Mouse (Mus musculus): ENCODE results near the gene Slc8a1.

The Slc8a1 gene

DNA sequence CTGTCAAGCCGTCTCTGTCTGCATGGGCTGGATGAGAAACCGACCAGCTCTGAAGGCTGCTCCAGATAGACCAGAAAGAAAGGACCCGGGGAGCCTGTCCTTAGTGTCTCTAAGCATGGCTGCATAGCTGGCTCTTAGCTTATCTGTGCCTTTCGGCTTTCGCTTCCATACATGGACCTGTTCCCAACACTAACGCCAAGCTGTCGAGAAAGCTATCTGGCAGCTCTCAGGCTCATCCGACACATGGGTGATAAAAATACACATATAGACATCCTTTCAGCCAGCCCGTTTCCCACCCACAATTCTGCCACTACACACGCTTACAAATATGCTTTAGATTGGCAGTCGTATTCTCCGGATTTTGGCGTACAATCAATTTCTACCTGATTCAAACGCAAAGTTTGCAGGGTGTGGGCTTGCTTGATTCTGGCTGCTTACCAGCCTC is at the start of gene Slc8a1:
Slc8a1 (minus strand) TSS at position 67 of the 445 bp plus-strand sequence.
- no peak for DNase-seq (ENCODE audit: extremely low read depth, insufficient read length, low spot score)

DNA sequence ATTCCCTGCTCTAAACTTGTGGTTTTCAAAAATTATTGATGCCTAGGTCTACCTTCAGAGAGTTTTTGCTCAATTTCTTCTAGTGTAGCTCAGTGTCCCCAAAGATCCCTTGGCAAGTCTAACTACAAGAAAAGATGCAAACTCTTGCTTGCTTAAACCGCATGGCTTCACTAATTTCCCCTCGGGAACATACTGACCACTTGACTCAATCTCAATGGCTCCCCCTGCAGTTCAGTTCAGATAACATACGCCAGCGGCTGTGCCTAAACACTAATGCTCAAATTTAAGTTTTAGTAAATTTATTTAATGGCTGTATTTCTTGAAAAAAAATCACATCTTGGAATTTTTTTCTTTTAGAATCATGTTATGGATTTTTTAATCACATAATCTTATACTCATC is 49.2 kb upstream of the Slc8a1 start:
- no peak for DNase-seq (ENCODE audit: extremely low read depth, insufficient read length, low spot score)

DNA sequence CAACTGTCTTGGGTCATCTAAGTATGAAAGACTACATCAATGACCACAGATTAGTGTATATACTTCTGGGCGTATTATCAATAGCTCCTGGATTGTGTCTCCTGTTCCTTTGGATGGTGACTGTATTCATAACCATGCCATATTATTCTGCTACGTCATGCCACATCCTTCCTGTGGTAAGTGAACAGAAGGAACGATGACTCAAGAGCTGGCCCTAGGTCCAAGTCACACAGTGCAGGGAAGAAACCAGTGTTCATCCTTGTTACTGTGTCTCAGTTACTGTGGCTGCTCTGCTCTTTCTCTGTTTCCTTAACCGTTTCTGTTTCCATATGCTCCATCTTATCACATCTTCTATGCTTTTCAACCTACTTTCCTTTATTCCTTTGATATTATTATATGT is 44.1 kb upstream of the Slc8a1 start:
- DNase-seq (ENCODE audit: extremely low read depth, insufficient read length, low spot score) = peak; percentile 41

DNA sequence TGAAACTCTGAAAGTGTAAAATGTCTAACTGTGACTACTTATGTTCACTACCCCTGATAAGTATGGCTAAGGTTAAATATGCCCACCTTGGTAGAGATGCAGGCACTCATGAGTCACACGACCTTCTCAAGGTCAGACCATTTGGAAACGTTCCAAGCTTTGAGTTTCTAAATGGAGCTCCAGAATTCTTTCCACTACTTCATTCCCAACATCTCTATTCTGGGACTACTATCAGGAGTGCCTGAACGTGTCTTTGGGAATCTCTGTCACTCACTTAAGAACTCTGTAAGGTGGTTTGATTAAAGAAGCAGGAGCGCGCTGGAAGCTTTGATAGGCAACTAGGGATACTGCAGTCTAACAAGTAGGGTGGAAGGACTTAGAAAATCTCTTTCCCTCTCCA is 43.3 kb upstream of the Slc8a1 start:
- no peak for DNase-seq (ENCODE audit: extremely low read depth, insufficient read length, low spot score)

DNA sequence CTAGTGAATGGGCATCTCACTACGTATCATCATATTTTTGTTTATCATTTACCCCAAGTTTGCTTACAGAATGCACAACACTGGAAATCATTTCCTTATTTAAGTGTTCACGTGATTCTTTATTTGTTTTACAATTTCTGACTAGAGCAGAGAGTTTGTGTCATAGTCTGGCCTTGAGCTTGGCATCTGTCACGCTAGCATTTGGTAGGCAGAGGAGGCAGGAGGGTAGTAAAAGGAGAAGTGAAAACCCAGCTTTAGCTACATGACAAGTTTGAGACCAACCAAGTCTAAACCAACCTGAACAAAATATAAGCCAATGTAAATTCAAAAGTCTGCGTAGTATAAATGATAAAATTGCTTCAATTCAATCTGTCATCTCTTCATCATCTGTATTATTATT is 41.7 kb upstream of the Slc8a1 start:
- DNase-seq (ENCODE audit: extremely low read depth, insufficient read length, low spot score) = no peak

DNA sequence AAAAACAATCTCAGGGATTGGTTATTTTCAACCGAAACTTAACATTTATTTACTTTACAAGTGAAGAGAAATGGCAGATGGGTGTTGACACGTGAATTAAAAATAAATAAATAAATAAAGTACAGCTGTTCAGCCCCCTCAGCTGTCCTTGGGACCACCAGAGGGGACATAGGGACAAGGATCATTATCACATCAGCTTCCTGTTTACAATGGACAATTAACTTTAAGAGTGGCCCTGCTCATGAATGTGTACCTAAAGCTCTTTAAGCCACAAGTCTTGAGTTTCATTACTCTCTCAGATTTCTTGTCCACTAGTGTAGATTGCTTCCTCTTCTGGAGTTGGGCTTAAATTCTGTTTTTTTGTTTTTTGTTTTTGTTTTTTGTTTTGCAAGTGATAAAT is 12.5 kb upstream of the Slc8a1 start:
- no peak for DNase-seq (ENCODE audit: extremely low read depth, insufficient read length, low spot score)

DNA sequence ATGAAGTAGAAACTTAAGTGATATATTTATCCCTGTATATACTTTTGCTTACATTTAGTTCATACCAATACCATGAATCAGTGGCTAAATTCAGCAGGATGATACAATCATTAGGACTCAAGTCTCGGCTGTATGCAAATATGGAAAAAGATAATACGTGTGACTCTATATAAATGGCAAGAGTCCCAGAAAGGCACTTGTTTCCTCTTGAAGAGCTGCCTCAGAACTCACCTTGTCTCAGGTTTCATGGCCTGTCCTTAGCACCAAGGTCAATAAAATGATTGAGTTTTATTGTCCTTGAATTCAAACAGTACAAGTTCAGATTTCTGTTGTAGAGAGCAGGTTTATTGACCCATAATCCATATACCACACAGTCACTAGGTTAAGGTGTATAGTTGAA is 4.9 kb upstream of the Slc8a1 start:
- DNase-seq (ENCODE audit: extremely low read depth, insufficient read length, low spot score) = no peak

DNA sequence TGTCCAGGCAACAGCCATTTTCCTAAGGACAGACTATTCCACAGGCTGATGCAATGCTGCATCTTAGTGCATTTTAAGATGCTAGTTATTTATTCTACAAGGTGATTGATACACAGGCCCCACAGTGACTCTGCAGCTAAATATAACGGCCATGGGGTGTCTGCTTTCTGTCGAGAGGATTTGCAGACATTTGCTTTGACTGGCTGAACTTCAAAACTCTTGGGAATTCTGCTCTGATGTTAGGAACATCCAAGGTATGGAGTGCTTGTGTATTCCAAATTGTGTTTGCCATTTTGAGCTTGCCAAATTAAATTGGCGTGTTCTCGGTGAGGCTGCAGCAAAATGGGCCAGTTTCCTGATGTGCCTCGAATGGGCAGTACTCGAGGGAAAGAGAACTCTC is 2.4 kb upstream of the Slc8a1 start:
- no peak for DNase-seq (ENCODE audit: extremely low read depth, insufficient read length, low spot score)

DNA sequence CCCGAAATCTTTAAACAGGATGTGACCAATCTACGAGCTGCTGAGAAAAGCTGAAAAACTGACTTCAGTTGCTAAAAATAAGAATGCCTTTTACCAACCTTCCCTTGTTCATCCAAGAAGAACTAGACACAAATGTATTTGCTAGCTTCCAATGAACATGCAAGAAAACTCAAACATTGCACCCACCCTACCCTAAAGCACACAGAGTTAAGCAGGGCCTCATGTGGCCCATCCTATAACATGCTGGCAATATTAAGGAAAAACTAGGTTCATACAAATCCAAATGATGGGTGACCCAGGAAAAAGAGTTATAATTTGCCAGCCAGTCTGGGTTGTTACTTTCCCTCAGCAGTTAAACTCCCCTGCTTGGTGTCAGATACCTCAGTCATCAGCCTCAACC is 398 bp downstream of the Slc8a1 start:
- DNase-seq (ENCODE audit: extremely low read depth, insufficient read length, low spot score) = no peak

DNA sequence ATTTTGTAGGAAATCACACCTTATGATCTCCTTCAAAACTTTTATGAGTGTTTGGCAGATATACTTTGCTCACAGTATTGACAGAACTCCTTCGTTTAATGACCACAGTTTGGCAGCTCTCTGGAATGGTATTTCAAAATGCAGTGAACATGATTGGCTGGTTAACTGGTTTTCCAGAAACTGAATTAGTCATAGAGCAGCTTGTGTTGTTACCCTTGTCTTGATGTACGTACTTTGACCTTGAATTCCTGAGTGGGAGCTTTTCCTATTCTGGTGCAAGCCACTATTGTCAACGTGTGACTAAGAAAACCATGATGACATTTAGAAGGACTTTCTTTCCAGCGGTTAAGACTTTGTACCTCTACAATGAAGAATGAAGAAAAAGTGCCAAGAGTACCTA is 868 bp downstream of the Slc8a1 start:
- DNase-seq (ENCODE audit: extremely low read depth, insufficient read length, low spot score) = no peak

DNA sequence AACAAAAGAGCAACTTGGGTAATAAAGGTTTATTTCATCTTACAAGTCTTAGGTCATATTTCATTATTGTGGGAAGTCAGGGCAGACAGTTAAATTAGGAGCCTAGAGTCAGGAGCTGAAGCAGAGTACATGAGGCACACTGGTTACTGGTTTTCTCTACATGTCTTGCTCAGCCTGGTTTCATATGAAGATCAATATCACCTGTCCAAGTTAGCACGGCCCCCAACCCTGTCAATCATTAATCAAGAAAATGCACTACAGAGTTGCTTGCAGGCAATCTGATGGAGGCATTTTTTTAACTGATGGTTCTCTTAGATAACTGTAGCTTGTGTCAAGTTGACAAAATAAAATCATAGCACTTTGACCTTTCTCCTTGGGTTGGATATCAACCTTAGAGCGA is 2.6 kb downstream of the Slc8a1 start:
- DNase-seq (ENCODE audit: extremely low read depth, insufficient read length, low spot score) = no peak

DNA sequence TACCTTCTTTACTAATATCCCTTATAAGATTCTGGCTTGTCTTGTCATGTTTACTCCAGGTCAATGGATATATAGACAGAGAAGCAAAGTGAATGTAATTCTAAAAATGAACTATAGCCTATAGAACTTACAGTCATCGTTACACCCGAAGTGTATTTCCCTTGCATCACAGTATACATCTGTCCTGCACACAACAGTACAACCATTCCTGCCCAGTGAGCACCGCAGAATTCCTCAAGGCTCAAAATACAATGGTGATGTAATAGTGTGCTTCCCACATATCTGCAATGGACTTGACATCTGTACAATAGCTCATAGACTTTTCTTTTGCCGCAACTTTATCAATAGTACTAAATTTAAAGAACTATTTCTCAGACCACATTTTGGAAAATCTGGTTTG is 8.3 kb downstream of the Slc8a1 start:
- DNase-seq (ENCODE audit: extremely low read depth, insufficient read length, low spot score) = no peak

DNA sequence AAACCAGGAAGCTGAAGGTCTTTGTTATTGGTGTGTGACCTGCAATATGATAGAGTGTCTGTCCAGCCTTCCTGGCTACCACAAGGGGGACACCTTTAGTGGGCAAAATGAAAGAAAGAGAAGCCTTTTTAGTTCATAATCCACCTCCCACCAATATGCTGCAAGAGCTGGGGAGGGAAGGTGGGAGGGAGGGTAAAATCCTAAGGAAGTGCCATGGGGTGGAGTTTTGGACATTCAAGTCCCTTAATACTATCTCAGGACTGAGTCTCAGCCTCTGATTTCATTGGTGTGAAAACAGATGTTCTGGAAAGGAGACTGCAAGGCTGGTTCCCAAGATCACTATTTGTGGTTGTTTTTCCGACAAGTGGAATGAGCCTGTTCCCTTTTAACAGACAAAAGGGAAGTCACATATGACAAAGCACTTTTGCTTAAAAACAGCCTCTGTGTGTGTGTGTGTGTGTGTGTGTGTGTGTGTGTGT is 25.9 kb downstream of the Slc8a1 start:
- DNase-seq (ENCODE audit: extremely low read depth, insufficient read length, low spot score) = no peak

DNA sequence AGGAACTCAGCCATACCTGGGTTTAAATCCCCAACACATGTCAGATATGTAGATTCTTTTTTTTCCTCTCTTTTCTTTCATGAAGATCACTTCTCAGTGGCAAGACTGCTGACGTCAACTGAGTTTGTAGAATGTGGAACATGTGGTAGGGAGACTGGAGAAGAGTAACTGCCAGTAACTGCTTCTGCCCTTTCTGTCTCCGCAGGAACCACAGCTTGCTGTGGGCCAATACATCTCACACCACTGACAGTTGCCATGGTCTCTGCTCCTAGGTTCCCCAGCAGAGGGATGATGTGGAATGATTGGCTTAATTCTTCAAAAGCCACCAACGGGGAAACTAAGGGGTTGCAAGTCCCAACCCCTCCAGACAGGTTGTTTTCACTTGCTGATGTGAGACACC is 33.4 kb downstream of the Slc8a1 start:
- DNase-seq (ENCODE audit: extremely low read depth, insufficient read length, low spot score) = no peak

DNA sequence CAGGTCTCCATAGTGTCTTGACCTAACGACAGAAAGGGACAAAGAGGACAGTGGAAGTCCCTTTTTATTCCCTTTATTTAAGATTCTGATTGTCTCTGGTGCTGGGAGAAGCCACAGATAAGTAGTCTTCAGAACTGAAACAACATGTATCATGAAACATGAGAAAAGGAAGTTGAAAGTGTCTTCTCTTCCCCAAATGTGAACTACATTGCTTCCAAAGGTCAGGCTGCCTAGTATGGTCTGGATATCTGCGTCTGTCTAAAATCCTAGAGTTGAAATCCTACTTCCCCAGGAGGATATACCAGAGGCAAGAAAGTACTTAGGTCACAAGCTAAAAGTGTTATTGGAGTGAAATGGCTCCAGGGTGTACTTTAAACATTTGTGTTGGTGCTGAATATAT is 34.9 kb downstream of the Slc8a1 start:
- DNase-seq (ENCODE audit: extremely low read depth, insufficient read length, low spot score) = no peak

DNA sequence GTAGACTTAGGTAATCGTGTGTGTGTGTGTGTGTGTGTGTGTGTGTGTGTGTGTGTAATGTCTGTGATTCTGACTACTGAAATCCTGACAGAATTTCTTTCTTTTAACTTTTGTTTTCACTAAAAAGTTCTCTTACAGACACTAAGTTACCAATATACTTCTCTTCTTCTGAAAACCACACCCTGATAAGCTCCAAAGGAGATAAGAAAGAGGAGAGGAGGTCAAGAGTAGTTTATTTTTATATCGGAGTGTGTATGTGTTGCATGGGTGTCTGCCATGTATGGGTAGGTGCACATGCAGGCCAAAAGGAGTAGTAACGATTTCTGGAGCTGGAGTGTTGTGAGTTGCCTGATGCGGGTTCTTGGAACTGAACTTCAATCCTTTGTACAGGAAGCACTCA is 36.5 kb downstream of the Slc8a1 start:
- DNase-seq (ENCODE audit: extremely low read depth, insufficient read length, low spot score) = no peak

DNA sequence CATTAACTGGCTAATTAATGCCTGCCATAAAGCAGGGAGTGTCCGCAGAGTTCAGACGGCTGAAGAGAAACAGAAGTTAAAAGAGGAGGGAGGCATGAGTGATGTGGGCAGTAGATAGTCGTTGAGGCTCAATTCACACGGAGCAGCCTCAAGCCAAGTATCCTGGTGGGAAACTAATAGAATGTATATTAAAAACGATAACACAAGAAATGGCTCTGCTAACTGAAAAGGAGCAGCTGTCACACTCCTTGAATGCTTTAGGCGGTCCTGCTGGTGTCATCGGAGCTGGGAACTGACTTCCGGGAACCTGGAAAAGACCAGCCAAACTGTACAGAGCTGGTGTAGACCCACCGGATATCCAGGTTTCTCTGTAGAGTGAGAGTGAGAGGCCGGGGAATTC is 39.4 kb downstream of the Slc8a1 start:
- no peak for DNase-seq (ENCODE audit: extremely low read depth, insufficient read length, low spot score)

DNA sequence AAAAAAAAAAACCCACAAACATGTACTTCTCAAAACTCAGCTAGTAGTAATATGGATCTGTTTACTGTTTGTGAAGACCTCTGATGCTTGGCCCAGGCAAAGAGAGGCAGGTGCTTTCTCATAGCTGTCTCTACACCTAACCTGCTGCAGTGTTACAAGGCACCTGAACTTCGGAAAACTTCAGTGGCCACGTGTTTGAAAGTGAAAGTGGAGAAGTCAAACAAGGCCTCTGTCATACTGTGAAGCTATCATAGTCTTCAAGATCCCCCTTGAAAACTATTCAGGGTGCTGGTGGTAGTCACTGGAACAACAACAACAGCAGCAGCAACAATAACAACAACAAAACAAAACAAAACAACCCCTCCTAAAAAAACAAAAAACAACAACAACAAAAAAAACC is 40.5 kb downstream of the Slc8a1 start:
- no peak for DNase-seq (ENCODE audit: extremely low read depth, insufficient read length, low spot score)

DNA sequence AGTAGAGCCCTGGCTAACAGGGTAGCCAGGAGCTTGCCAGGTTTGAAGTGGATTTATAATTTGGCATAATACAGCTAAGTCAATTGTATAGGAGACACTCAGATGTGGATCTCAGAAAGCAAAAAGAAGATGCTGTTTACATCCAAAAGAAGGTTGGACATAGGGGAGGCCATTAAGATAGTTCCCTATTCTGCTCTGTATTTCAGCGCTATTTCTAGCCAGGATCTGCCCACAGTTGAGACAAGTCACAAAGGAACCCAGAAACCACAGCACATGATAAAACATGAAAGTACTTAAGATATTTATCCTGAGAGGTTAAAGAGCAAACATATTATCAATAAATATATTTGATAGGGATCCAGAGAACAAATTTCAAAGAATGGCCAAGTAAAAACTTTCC is 43.2 kb downstream of the Slc8a1 start:
- no peak for DNase-seq (ENCODE audit: extremely low read depth, insufficient read length, low spot score)

DNA sequence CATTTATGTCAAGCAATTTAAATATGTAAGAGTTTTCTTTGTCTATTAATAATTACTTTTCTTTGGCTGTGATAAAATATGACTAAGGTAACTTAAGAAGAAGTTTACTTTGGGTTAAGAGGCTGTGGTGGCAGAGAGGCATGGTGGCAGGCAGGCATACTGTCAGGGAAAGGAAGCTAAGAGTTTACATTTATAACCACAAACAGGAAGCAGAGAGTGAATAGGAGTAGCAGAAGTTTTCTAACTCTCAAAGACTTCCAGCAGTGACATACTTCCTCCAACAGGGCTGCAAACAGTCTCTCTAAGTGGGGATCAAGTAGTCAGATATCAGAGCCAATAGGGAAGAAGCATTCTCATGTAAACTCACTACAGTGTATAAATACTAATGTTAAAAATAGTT is 58.6 kb downstream of the Slc8a1 start:
- no peak for DNase-seq (ENCODE audit: extremely low read depth, insufficient read length, low spot score)

DNA sequence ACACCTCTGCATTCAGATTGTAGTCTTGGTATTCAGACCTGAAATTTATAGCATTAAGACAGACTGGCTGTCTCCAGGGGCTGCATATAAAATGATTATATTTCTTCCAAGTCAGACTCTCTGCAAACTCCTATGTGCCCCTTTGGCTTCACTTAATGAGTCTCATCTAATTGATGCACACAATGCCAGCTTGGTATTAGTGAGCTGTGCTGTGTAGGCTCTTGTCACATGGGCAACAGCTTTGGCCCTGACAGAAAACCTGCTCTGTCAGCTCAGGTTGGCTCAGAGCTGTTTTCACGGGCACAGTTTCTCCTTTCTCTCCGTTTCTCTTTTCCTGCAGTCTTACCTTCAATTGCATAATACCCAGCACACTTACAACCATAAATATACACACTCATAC is 60.7 kb downstream of the Slc8a1 start:
- DNase-seq (ENCODE audit: extremely low read depth, insufficient read length, low spot score) = no peak

DNA sequence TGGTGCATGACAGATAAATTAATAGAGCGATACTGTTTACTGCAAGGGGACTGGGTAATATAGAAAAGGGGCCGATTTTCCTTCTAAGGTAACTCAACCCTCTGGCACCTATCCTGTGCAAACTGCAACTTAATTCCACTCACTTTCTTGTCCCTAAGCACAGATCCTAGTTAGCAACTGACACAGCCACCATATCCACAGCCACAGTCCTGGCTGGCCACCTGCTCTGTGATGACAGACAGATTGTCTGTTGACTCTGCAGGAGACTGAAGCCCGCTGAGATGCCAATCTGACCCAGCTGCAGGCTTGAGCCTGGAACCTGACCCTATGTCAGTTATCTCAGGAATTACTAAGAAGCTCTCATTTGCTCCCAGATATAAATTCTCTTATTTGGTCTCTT is 62.0 kb downstream of the Slc8a1 start:
- DNase-seq (ENCODE audit: extremely low read depth, insufficient read length, low spot score) = no peak

DNA sequence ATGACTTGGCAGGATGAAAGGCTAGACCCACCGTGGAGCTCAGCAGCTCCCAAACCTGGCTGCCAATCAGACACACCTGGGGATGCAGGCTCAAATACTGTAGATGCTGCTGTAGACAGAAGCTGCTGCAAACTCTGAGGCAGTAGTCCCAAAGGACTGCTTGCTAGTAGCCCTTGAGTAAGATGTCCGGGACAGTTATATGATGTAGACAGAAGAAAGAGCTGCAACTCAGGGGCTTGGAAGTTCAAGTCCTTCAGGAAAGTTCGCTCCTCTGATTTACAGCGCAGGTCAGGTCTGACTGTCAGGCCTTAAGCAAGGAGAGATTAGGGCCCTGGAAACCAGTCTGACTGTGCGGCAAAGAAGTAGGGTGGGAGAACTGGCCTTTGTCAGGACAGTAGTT is 66.9 kb downstream of the Slc8a1 start:
- no peak for DNase-seq (ENCODE audit: extremely low read depth, insufficient read length, low spot score)

All from 3134 (cell line).